19 mouse cellular contexts compared by ENCODE assay signal in genomic region chr13:41807815-41808214, GRCm38 (mm10). TPM values are rescaled to one million over a fixed set of nuclear protein-coding genes. Genes with fewer than 3 reads are reported as not detected.
DNase-seq lines count a peak whose midpoint lies in the region; ATAC-seq and TF ChIP-seq lines count a peak whose summit lies in the region.
"Had no signal": no experiment of that assay in that cellular context is flagged by ENCODE, and none has a peak within 500 bp of the region (broad histone marks: within the 10 kb centered on the region; RNA-seq: fewer than 3 reads in every experiment).

No protein-coding gene starts in this region.

- peak overlapping the region; percentile 48 for H3K27ac ChIP-seq in heart, embryonic 13.5 days (replicated peaks)
- peak overlapping the region; percentile 46; the same call in 1 of the 2 replicates for H3K27ac ChIP-seq in midbrain, embryonic 12.5 days (replicated peaks)
- H3K27ac ChIP-seq in midbrain, embryonic 10.5 days (replicated peaks) = no peak overlapping the region
- H3K27ac ChIP-seq in forebrain, embryonic 11.5 days (ENCODE audit: low read depth, low read length) = peak overlapping the region; percentile 89
- H3K27ac ChIP-seq in hindbrain, postnatal 0 days = peak overlapping the region; percentile 21
- H3K27ac ChIP-seq: liver, embryonic 12.5 days; macrophage had no signal

- ATAC-seq in heart, embryonic 13.5 days (ENCODE audit: extremely low read depth, insufficient number of reproducible peaks, low FRiP score, low TSS enrichment) = no peak
- no peak for ATAC-seq in midbrain, embryonic 12.5 days (ENCODE audit: low FRiP score, low read depth)
- peak; percentile 49; the same call in 1 of the 2 replicates for ATAC-seq in forebrain, embryonic 11.5 days (replicated peaks; ENCODE audit: low FRiP score)
- no peak for ATAC-seq in hindbrain, postnatal 0 days
- no peak for ATAC-seq in granulocyte monocyte progenitor cell, adult 5-6 weeks (replicated peaks; ENCODE audit: poor library complexity, severe bottlenecking)
- no peak for ATAC-seq in CD4-positive, CD25-positive, alpha-beta regulatory T cell, adult 4 months
- ATAC-seq: intestine, embryonic 16.5 days; liver, embryonic 12.5 days had no signal

- no peaks in the 10 kb centered on the region for H3K36me3 ChIP-seq in heart, embryonic 13.5 days
- no peaks in the 10 kb centered on the region for H3K36me3 ChIP-seq in midbrain, embryonic 12.5 days
- no peaks in the 10 kb centered on the region for H3K36me3 ChIP-seq in midbrain, embryonic 10.5 days
- H3K36me3 ChIP-seq in forebrain, embryonic 11.5 days (ENCODE audit: control insufficient read depth, insufficient read depth, low read length) = no peaks in the 10 kb centered on the region
- H3K36me3 ChIP-seq in hindbrain, postnatal 0 days (ENCODE audit: insufficient read depth, low read length) = no peaks in the 10 kb centered on the region
- H3K36me3 ChIP-seq: liver, embryonic 12.5 days had no signal

- peaks cover 18% of the 10 kb centered on the region for H3K4me1 ChIP-seq in heart, embryonic 13.5 days
- H3K4me1 ChIP-seq in midbrain, embryonic 12.5 days = peaks cover 16% of the 10 kb centered on the region; the same call in 1 of the 2 replicates
- H3K4me1 ChIP-seq in midbrain, embryonic 10.5 days = peaks cover 11% of the 10 kb centered on the region; the same call in 1 of the 2 replicates
- H3K4me1 ChIP-seq in forebrain, embryonic 11.5 days (replicated peaks; ENCODE audit: control insufficient read depth, insufficient read depth, low read length) = no peaks in the 10 kb centered on the region
- no peaks in the 10 kb centered on the region for H3K4me1 ChIP-seq in hindbrain, postnatal 0 days (ENCODE audit: insufficient read depth, low read length)
- H3K4me1 ChIP-seq: liver, embryonic 12.5 days had no signal

- 29% methylated on average over 4 of the region's 4 CpGs for WGBS in heart, embryonic 13.5 days
- 51% methylated on average over 4 of the region's 4 CpGs for WGBS in midbrain, embryonic 12.5 days
- 84% methylated on average over 4 of the region's 4 CpGs for WGBS in midbrain, embryonic 10.5 days
- WGBS in forebrain, embryonic 11.5 days = 42% methylated on average over 4 of the region's 4 CpGs
- WGBS in hindbrain, postnatal 0 days = 44% methylated on average over 4 of the region's 4 CpGs

- no peak for DNase-seq in heart, adult 9 months (ENCODE audit: low spot score in 2 of 2)
- no peak for DNase-seq in midbrain, embryonic 10.5 days (ENCODE audit: low spot score)
- no peak for DNase-seq in forebrain, embryonic 11.5 days (ENCODE audit: low spot score)
- peak; percentile 7 for DNase-seq in hindbrain, postnatal 0 days (ENCODE audit: low spot score)
- DNase-seq: adrenal gland, postnatal 14 days; cerebellum, adult 11-12 months; cerebellum, postnatal 25 days; heart, postnatal 14 days; lung, embryonic 14.5 days; right cerebral cortex, postnatal 4 days had no signal

- H3K4me2 ChIP-seq in heart, embryonic 13.5 days = 0 out of 2 replicates have a peak overlapping the region, but pooled peaks have one; percentile 5
- no peak overlapping the region for H3K4me2 ChIP-seq in midbrain, embryonic 12.5 days (replicated peaks)
- no peak overlapping the region for H3K4me2 ChIP-seq in forebrain, embryonic 11.5 days (ENCODE audit: low read depth, low read length, severe bottlenecking)
- H3K4me2 ChIP-seq in hindbrain, postnatal 0 days (ENCODE audit: low read depth, low read length) = no peak overlapping the region
- H3K4me2 ChIP-seq: liver, embryonic 12.5 days; lung, embryonic 14.5 days had no signal

- TF ChIP-seq CTCF in hindbrain, postnatal 0 days (IDR thresholded peaks at IDR 0.05; ENCODE audit: low read depth) = no peak

- H3K4me3 ChIP-seq in heart, embryonic 13.5 days = no peak overlapping the region
- no peak overlapping the region for H3K4me3 ChIP-seq in midbrain, embryonic 12.5 days
- no peak overlapping the region for H3K4me3 ChIP-seq in midbrain, embryonic 10.5 days
- H3K4me3 ChIP-seq in forebrain, embryonic 11.5 days (ENCODE audit: low read depth, low read length) = no peak overlapping the region
- H3K4me3 ChIP-seq in hindbrain, postnatal 0 days (ENCODE audit: low read length) = no peak overlapping the region
- H3K4me3 ChIP-seq: liver, embryonic 12.5 days had no signal

- no peaks in the 10 kb centered on the region for H3K9me3 ChIP-seq in heart, embryonic 13.5 days
- no peaks in the 10 kb centered on the region for H3K9me3 ChIP-seq in midbrain, embryonic 12.5 days
- H3K9me3 ChIP-seq in midbrain, embryonic 10.5 days (replicated peaks) = no peaks in the 10 kb centered on the region
- no peaks in the 10 kb centered on the region for H3K9me3 ChIP-seq in forebrain, embryonic 11.5 days (ENCODE audit: control insufficient read depth, low read length)
- no peaks in the 10 kb centered on the region for H3K9me3 ChIP-seq in hindbrain, postnatal 0 days (ENCODE audit: low read length)
- H3K9me3 ChIP-seq: liver, embryonic 12.5 days had no signal

- no peaks in the 10 kb centered on the region for H3K27me3 ChIP-seq in heart, embryonic 13.5 days (replicated peaks)
- no peaks in the 10 kb centered on the region for H3K27me3 ChIP-seq in midbrain, embryonic 12.5 days
- 0 out of 2 replicates have a peak, but pooled peaks cover 4% of the 10 kb centered on the region for H3K27me3 ChIP-seq in midbrain, embryonic 10.5 days (ENCODE audit: low read depth, poor library complexity, severe bottlenecking)
- no peaks in the 10 kb centered on the region for H3K27me3 ChIP-seq in forebrain, embryonic 11.5 days (ENCODE audit: control insufficient read depth, insufficient read depth, low read length)
- H3K27me3 ChIP-seq in hindbrain, postnatal 0 days (ENCODE audit: insufficient read depth, low read length) = no peaks in the 10 kb centered on the region
- H3K27me3 ChIP-seq: liver, embryonic 12.5 days had no signal

- no peak overlapping the region for H3K9ac ChIP-seq in heart, embryonic 13.5 days
- no peak overlapping the region for H3K9ac ChIP-seq in midbrain, embryonic 12.5 days (replicated peaks)
- no peak overlapping the region for H3K9ac ChIP-seq in forebrain, embryonic 11.5 days (ENCODE audit: low read length)
- H3K9ac ChIP-seq in hindbrain, postnatal 0 days (replicated peaks; ENCODE audit: low read length) = no peak overlapping the region
- H3K9ac ChIP-seq: liver, embryonic 12.5 days; lung, embryonic 14.5 days had no signal

RNA-seq across cellular contexts. Expression of gene Adtrp, which starts 39.7 kb away (rescaled TPM):
- polyA plus RNA-seq in heart, embryonic 13.5 days (2015; fragmentation: Nextera tagmentation; extraction: Ambion mirVana) = 0.33 TPM in 1 of 2 replicates, not detected in the other
- polyA plus RNA-seq in midbrain, embryonic 12.5 days (2016; fragmentation: Nextera tagmentation; extraction: Ambion mirVana) = not detected in 2 replicates
- polyA plus RNA-seq in midbrain, embryonic 10.5 days (2016; fragmentation: Nextera tagmentation; extraction: Ambion mirVana) = not detected in 2 replicates
- not detected in 2 replicates for polyA plus RNA-seq in forebrain, embryonic 11.5 days (2014; fragmentation: Nextera tagmentation; extraction: Ambion mirVana)
- 0.26 TPM in 1 of 2 replicates, not detected in the other for total RNA-seq in hindbrain, postnatal 0 days (2014; rRNA removed)
- polyA plus RNA-seq in hindbrain, postnatal 0 days (2015; fragmentation: Nextera tagmentation; extraction: Ambion mirVana) = 0.26 TPM in 1 of 2 replicates, not detected in the other
- not detected in 2 replicates for total RNA-seq in granulocyte monocyte progenitor cell, adult 5-6 weeks (2014; fragmentation: Nextera tagmentation)
- total RNA-seq in granulocyte monocyte progenitor cell, adult 5-6 weeks (2017) = 2.2 TPM in 1 of 2 replicates, not detected in the other
- 1 to 10 TPM in 1 of 2 experiments, not detected in 1; 1.5 TPM for polyA plus RNA-seq in CD4-positive, CD25-positive, alpha-beta regulatory T cell, adult 4 months (2017; shearing (Covaris generic))
- total RNA-seq: left cerebral cortex, adult 18-20 months had no signal
- polyA plus RNA-seq: limb, embryonic 11.5 days; liver, embryonic 12.5 days; lung, embryonic 14.5 days had no signal
